Mouse (Mus musculus) spleen, adult 18-20 months (tissue): ENCODE results near the gene Lmo1.
"Not testable (repeated sequence)": the region's sequence is repeated elsewhere in the genome, so short reads cannot be mapped to it uniquely, and the experiment has no call there.

Source experiments
- DNase-seq, 2 experiments: peaks; one replicate each; pipeline ENCODE4 v3.0.0; 2022; ENCODE audit warnings: mixed read lengths in 2 of 2

Gene Lmo1

DNA sequence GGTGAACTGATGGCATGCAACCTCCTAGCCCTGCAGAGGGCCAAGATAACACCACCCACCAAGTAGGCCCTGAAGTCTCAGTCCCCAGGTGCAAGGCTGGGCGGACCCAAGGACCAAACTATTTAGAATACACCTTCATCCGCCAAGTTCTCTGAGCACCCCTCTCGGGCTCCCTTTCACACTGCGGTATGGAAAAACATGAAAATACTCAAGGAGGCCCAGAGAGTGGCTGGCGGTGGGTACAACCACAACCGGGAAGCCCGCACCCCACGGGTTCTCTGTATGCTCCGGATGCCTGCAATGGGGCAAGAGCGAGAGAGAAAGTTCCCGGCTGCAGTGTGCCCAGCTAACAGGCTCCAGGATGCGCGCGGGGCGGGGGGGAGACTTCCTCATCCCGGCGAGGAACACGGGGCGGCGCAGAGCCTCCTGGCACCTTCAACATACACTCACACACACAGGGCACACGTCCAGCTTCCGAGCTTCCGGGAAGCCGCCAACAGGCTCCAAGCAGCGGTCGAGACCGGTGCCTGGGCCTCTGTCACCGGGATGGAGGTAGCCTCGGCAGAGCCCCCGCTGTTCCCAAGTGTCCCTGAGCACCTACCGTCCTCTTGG lies 564 bp downstream of the Lmo1 start:
- no peak for DNase-seq

DNA sequence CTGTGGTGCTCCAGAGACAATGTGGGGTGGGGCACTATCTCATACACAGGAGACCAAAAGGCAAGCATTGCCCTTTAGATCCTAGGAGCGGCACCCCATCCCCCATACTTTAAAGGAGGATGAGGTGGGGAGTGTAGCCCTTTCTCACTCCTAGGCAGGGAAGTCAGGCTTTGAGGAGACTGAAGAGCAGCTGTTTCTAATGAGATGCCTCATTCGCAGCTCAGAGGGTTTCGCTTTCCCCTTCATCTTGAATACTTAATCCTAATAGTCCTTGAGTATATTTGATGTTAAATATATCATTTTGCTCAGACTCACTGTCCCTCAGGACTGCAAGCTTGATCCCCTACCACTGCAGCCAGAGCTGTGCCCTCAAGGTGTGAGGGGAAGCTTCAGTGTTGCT lies 3.1 kb downstream of the Lmo1 start:
- no peak for DNase-seq

DNA sequence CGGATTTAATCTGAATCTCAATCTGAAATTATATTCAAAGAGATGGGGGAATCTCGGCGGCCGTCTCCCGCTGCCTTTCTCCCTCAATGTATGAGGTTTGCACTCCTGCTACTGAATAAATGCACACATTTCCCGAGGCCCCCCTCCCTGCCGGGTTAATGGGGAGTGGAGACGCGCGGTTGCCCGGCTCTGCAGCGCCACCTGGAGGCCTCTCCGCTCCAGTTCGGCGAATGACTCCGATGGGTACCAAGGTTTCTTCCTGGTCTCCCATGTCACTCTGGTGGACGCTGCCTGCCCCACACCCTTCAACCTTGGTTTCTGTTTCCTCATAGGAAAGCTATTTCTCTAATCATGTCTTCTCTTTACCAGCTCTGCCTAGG lies 4.6 kb downstream of the Lmo1 start:
- peak in 1 of 2 experiments; percentile 59 for DNase-seq

DNA sequence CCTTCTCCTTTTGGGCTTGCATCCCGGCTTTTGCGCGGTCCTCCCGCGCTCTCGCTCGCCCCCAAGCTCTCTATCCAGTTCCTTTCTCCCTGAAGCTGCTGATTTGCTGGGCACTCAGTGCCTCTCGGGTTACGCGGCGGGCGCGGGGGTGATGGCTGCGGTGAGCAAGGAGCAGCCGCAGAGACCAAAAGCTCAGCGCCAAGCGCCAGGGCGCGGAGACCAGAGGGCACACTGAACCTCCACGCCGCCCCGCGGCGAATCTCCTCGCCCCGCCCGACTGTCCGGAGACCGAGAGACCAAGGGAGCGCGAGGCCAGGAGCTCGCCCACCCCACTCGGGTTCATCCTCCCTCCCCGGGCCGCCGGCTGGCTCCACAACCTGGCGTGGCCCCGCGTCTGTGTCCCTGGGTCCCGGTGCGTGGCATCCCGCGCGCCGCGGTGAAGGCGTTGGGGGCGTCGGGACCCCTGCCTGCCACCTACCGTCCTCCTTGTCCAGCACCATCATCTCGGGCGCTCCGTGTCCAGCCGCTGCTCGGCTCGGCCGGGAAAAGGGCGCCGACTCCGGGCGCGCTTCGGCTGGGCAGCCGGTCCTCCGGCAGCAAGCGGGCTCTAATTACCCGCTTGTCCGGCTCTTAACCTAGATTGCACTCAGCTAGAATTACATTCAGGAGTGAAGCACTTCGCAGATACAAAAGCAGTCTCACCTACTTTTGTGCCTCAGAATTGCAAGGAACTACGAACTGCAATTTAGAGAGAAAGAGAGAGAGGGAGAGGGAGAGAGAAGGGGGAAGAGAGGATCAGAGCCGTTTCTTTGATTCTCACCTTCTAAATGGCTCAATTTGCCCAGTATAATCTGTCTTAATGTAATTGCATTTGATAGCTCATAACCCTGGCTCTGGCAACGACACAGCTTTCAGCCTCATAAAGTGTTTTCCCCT lies 5.2 kb downstream of the Lmo1 start:
- DNase-seq, result no peak

DNA sequence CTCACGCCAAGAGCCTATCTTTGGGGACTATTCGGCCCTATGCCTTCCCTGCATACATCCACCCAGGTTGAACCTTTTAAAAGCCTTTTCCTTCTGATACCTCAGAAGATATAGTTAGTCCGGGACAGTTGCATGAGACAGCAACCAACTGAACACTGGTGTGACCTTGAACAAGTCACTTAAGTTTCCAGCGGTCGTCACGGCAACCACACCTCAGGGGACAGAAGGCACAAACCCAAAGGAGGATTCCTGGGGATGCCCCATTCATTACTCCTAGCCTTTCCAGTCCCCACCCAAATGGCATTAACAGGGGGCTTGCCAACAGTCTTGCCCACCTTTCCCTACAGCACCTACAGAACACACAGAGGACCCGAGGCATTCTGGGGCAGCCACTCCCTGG lies 6.3 kb downstream of the Lmo1 start:
- no peak for DNase-seq

DNA sequence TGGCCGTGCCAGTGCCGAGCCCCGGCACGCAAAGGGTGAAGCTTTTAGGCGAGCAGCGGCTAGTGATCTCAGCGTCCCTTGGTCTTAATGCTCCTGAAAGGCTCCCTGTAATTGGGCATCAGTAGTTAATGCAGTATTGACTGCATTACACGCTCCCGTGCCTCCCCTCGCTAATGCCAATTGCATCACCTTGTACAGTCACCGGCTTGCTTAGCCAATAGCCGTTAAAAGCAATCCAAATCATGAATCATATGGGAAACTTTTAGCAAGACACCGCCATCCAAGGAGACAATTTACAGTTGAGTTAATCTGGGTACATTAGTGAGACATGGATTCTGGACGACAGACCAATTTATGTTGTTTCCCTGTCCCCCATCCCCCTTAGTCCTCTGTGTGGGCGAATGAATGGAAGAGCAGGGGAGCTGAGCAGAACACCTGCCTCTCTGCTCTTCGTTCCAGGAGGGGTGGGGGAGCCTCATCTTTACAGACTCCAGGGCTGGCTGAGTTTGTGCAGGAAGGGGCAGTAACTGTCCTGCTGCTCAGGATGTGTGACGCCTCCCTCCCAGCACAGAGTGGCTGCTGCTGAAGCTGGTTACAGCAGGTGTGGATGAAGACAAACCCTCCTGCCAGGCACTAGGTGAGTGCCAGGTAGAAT lies 8.9 kb downstream of the Lmo1 start:
- DNase-seq, result no peak

DNA sequence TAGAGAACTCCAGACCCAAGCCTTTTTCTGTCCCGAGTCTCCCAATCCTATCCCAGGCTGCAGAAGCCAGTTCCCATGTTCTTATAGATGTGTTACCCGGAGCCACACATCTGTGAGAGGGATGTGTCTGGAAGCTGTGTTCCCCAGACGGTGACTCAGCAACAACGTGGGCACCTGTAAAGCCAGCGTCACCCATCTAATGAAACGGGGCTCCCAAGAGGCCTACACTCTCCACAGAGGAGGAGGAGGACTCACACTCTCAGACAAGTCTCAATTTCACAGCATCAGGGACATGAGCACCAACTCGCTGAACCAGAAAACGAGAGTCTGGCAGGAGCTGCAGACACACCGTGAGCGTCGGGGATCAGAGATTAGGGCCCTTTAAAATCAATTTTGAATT lies 20.7 kb downstream of the Lmo1 start:
- no peak for DNase-seq

DNA sequence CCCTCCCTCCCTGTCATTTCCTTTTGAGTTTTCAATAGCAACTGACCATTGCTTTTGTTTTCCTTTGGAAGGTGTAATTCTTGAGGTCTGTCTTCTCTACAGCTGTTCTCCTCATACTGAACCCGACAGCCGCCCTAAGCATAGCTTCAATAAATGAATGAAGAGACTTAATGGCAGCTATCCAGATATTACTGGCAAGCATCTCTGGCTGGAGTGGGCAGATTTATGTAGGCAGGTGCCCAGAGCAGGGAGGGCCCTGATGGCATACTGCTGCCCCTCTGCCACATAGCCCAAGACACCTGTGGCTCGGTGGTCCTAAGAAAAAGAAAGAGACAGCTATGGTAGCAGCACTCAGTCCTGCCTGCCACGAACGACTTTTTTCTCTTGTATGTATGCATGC lies 21.5 kb downstream of the Lmo1 start:
- no peak for DNase-seq

DNA sequence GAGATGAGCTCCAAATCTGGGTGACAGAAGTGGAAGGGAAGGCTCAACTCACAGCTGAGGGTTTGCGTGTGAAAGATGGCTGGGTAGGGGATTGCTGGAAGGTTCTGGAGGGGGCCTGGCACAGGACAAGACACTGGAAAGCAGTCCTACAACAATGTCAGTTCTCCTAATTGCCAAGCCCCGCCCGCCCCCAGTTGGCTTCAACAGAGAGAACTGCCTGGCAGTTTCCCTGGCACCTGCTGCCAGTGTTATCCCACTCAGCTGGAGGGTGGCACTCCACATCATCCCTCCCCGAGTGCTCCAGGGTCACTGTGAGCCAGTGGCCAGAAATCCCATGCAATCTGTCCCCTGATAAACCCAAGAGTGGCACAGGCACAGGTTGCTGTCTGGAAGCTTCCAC lies 23.9 kb downstream of the Lmo1 start:
- no peak for DNase-seq

DNA sequence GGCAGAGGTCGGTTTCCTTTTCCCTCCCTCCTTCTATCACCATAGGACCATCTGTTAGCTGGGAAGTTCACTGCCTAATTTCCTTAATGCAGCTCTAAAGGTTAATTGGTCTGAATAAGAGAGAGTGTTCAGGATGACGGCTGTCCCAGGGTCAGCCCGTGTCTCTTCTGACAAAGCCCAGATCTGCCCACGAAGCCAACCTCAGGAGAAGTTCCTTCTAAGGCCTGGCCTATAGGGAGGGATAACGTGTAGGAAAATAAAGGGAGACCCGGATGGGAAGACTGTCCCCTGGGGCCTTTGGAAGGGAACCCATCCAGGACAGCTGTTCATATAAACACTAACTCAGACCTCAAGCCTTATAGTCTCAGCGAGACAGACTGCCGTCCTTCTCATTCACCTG lies 29.8 kb downstream of the Lmo1 start:
- DNase-seq, result no peak

DNA sequence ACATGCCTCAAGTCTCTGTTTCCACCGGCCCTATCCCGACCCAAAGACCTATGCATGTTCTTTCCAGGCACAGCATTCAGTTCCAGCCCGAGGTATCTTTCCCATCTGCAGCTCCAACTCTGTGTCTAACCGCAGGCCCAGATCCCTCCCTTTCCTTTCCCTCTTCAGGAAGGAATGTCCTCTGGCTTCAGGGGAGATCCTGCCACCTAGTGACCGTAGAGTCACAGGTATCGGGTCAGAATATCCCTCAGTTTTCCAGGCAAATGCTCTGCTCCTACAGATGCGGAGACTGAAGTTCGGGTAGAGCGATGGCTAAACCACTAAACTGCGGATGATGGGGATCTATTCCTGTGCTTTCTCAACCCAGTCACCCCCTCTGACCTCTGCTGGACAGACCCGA lies 30.3 kb downstream of the Lmo1 start:
- DNase-seq, result no peak

DNA sequence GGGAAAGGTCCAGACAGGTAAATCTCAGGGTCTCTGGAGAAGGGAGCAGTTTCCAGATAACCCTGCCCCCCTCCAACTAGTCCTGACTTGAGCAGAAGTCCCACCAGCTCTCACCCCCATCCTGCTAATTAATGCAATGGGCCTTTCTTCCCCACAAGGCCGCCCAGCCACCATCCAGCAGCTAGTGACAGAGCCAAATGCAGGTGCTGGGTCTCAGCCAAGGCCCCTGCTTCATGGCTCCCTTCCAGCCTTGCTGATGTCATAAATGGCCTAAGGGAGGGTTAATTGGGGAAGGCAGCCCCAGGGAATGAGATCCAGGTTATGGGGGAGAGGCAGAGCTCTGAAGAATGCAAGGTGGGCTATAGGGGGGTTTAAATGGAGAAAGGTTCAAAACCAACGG lies 32.4 kb downstream of the Lmo1 start:
- no peak for DNase-seq

DNA sequence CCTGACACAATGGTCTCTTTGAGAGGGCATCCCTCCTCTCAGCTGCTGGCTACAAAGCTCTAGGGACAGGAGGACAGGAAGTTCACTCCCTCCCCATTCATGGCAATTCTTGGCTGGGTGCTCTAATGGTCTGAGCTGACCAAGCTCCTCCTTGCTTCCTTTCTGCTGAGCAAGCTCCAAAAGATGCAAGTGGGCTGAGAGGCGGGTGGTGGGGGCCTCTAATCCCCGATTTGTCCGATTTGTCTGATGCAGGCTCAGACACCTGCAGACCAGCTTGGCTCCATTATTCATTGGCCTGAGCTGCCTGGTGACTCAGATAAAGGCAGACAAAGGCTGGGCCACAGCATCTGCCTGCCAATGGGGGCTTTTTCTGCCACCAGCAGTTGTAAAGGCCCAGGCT lies 33.3 kb downstream of the Lmo1 start:
- no peak for DNase-seq

DNA sequence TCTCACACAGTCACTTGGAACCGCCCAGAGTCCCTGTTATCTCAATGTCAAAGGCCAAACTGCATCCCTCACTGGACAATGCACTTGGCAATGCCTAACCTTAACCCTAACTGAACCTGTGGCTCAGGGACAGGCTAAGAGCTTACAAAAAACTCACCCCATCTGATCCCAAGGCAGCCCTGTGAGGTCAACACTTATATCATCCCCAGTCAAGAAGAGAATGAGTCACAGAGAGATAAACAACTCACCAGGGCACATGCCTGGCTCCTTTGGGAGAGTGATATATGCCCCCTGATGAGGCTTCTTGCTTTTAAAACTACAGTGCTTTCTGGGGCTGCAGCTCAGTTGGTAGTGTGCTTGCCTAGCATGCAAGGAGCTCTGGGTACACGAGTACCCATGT lies 34.0 kb downstream of the Lmo1 start:
- DNase-seq, result no peak

DNA sequence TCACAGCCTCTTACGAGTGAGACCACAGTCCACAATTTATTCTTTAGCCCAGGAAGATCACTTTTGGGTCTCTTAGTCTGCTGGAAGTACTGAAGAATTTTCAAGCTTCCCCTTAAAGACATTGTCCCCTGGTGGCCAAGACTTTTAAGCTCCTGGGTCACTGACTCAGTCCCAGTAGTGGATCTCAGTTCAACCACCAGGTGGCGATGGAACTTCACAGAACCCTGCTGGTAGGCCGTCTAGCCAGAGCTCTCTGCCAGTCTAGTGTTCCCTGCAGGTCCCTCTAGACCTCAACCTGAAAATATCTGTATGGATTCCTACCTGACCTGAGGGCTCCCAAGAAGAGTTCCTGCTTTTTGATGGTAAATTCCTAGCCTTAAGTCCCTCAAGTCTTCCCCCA lies 35.6 kb downstream of the Lmo1 start:
- DNase-seq, result peak; percentile 33 to 60

DNA sequence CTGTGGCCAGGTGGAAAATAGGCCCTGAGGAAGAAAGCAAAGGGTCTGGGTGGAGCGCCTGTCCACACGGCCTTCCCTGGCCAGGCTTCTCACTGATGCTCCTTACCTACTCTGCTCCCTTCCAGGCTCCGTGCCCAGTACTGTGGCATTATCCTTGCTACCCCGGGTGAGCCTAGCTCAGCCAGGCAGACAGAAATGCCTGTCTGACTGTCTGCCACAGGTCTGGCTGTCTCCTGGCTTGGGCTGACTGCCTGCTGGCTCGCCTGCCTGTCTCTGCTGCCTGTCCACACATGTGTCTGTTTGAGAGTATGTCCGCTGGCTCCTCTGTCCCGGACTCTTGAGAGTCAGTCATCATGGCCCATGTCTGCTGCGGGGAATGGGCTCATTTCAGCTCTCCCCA lies 37.6 kb downstream of the Lmo1 start:
- DNase-seq, result no peak

DNA sequence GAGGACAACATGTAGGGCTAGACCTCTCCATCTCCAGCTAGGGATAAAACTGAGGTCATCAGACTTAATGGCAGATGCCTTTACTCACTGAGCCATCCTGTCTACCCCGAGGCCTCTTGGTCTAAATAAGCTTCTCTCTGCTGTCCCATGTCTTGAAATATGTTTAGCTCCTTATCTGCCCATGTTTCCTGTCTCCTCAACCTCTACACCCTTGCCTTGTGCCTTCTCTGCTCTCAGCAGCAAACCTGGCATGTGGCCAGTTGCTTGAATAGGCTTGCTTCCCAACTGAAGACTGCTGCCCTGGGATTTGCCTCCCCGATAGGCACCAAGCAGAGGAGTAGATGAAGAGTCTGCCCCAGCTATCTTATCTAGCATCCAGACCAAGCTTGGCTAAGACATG lies 43.4 kb downstream of the Lmo1 start:
- DNase-seq, result no peak

DNA sequence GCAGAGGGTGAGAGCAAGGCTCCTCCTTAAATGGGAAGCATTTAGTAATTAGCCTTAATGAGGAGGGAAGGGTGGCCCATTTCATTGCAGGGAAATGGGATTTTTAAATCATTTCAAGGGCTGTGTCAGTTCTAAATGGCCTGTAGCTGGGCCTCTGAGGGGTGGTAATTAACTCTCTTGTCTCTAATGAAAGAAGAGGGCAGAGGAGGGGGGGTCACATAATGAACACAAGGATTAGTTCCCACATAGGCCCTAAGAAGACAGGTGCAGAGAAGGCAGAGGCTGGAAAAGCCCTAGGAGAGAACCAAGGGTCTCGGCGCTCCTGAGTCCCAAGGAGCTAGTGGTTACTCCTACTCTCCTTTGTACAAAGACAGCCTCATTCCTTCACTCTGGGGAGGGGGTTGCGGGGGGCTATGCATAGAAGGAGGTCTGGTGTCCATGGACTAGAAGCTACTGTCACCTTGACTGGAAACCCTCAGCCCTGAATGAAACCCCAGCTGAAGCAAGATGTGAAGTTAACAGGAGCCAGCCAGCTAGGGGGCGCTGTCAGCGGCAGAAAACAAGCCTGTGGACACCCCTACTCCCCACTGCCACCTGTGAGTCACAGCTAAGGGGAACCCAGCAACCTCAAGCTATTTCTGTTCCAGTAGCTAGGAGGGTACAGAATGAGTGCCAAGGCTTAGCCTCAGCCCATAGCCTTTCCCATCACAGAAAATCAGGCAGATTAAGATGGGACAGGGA lies 44.9 kb downstream of the Lmo1 start:
- no peak for DNase-seq

DNA sequence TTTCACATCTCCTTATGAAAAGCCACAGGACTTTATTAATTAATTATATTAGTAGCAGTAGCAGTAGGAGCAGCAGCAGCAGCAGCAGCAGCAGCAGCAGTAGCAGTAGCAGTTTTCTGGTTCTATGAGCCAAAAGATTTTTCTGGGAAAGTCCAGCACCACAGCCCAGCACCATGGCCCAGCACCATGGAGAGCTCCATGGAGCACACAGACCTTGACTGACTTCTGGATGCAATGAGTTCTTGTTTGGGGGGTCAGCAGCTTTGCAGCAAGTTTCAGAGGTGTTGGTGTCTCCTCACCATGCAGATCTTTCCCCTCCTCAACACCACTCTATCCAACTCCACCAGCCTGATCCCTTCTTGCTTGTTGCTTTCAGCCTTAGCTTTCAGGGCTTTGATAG lies 45.6 kb downstream of the Lmo1 start:
- DNase-seq, result no peak

DNA sequence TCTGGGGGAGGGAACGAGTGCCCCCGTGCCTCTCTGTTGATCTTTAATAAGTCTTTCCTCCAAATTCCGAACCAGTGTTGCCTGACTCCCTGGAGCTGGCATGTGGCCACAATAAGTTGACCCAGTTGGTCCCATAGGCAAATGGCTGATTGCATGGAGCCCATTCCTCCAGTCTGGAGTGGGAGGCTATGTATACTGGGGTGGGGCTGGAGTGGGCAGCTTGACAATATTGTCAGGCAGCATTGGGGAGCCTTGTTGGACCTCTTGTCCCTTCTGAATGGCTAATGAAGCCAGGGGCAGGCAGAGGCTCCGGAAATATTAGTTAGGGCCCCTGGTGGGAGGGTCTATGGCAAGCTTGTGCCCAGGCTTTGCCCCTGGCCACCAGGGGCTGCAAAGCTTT lies 59.1 kb downstream of the Lmo1 start:
- no peak for DNase-seq

DNA sequence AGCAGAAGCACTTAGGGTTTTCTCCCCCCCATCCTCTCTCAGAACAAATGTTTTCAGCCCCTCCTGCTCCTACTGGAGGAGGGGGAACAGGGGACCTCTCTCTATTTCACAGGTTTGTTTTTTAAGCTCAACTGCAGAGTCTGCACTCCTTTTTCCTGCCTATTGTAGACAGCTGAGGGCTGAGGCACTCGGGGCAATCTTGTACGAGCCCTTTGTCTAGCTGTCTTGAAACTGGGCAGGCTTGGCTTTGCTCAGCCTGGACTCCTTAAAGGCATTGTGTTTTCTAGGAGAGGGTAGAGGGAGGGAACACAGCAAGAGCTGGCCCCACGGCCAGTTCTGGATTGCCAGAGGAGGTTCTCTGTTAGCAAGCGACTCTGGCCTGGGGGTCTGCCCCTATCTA lies 59.5 kb downstream of the Lmo1 start:
- DNase-seq, result not testable (repeated sequence)

DNA sequence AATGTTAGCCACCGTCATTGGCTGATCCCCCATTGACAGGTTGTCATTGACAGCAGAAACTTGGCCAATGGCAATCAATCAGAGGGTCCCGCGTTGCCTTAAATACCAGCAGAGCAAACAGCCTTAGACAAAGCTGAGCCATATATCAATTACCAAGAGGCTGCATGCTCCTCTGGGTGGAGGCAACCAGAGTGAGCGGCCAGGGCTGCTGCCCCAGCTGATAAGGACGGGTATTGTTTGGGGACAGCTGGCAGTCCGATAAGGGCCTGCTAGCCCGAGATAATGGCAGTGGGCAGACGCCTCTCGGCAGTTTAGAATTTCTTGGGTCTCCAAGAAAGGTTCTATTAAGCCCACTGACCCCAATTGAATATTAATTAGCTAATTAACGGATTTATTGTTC lies 60.1 kb downstream of the Lmo1 start:
- no peak for DNase-seq

DNA sequence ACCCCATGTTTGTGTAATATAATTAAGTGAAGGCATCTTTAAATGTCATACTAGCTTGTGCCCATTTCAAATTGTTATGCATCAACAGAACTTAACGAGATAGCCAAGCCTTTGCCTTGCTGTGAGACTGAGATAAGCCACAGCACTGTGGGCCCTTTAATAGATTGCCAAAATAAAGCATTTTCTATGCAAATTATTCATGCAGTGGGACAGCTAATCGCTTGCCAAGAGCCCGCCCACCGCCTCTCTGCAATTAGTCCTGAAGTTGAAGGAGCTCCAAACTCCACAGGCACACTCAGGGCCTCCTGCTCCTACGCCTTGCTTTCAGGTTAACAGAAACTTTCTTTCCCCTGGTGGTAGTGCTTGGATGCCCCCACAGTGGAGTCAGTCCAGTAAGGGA lies 64.0 kb downstream of the Lmo1 start:
- DNase-seq, result no peak
